Mouse (Mus musculus) CH12.LX (cell line): ENCODE measurements around the gene Ldha.

Experiments used
- CTCF ChIP-seq, 2 experiments: IDR thresholded peaks in 1 of 2; conservative IDR thresholded peaks in 1 of 2; 2 replicates each; pipeline ENCODE4 v1.5.1; 2011 to 2012; ENCODE audit warnings: low read depth in 2 of 2, low read length in 2 of 2, improper control_type of control experiment in 1 of 2, inconsistent platforms in 1 of 2, mild to moderate bottlenecking in 1 of 2, moderate library complexity in 1 of 2
- E2F4 ChIP-seq: IDR thresholded peaks from 2 replicates; pipeline ENCODE4 v1.6.1; 2011; ENCODE audit warnings: low read depth, low read length, improper control_type of control experiment; ENCODE audit not compliant: insufficient replicate concordance
- EP300 ChIP-seq: IDR thresholded peaks from 2 replicates; pipeline ENCODE4 v1.6.1; 2011; ENCODE audit warnings: low read length, improper control_type of control experiment
- HCFC1 ChIP-seq: IDR thresholded peaks from 2 replicates; pipeline ENCODE4 v1.6.1; 2012; ENCODE audit warnings: low read depth, mild to moderate bottlenecking, inconsistent platforms, low read length, improper control_type of control experiment
- POLR2AphosphoS2 ChIP-seq: IDR thresholded peaks from 2 replicates; pipeline ENCODE4 v1.6.1; 2011; ENCODE audit warnings: low read depth, low read length, improper control_type of control experiment
- TCF12 ChIP-seq: IDR thresholded peaks from 2 replicates; pipeline ENCODE4 v1.6.1; 2014; ENCODE audit warnings: low read depth, mild to moderate bottlenecking, inconsistent platforms, low read length, improper control_type of control experiment
- ZC3H11A ChIP-seq: IDR thresholded peaks from 2 replicates; pipeline ENCODE4 v1.6.1; 2012; ENCODE audit warnings: low read depth, mild to moderate bottlenecking, inconsistent platforms, low read length, improper control_type of control experiment

DNA sequence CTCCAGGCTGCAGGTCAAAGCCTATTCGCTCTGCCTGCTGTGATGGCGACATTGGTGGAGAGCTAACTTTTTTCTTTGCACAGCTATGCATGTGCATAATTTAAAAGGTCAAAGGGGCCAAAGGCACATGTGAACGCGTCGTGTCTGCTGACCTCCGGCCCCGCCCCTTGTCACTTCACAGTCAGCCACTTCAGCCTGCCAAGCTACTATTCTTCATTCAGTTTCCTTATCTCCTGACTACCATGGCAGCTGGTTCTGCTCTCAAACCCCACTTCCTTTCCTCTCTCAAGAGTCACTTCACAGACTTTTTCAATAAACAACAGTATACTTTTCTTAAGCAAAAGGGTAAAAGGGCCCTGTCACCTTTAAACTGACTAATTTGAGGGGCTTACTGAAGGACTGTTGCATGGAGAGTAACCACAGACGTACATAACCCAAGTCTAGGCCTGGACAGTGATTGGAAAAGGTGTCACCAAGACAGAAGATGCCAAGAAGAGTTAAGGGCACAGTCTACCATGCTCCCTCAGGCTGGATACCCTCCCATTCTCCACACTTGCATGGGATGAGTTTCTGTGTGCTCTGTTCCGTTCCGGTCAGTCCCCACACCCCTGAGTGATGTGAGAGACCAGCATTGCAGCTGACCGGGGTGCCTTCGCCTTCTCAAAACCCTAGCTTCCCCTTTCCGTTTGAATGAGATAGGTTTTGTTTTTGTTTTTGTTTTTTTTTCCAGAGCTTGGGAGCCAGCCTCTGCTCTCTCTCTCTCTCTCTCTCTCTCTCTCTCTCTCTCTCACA, 10.3 kb upstream of the Ldha start:
- TF ChIP-seq CTCF (conservative IDR thresholded peaks at IDR 0.05 in 1 of 2, IDR thresholded peaks at IDR 0.05 in 1 of 2; ENCODE audit: low read depth in 2 of 2, low read length in 2 of 2) (no peak), EP300 (no peak), TCF12 (no peak), E2F4 (no peak), ZC3H11A (no peak), POLR2AphosphoS2 (no peak), HCFC1 (no peak)
